ENCODE assay signal across 6 mouse cellular contexts in the genomic region with DNA sequence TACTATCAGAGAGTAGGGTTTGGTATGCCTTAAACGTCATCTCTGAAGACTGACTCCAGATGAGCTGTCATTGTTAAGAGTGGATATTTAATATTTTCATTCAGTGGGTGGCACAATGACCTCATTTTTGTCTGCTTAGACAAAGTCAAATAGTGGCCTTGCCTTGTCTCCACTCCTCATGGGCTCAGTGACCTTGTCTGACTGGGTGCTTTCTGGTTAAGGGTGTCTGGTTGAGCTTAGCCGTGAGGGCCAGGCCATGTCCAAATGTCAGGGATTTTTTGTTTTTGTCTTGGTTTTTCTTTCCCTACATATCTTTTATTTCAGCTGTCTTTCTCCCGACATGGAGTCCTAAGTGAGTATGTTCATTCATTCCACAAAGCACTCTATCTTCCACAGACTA.
"Had no signal": no experiment of that assay in that cellular context is flagged by ENCODE, and none has a peak within 500 bp of the region (broad histone marks: within the 10 kb centered on the region; RNA-seq: fewer than 3 reads in every experiment).

No protein-coding gene starts in this region.

- DNase-seq: kidney, adult 2 months; kidney, postnatal 25 days; layer of hippocampus, adult 9-11 months; liver; lung, adult 2 months; thymus, postnatal 25 days had no signal
